Mouse (Mus musculus): ENCODE measurements at regions not wholly inside any gene's neighbourhood (a gene's known extent, or its start where the extent isn't known, plus 50 kb on each side); places are given as distances from the start of the nearest gene placed in this dataset.

- DNase-seq (ENCODE audit: low spot score in 2 of 2), result no peak
Measured at GRCm38 (mm10) chr4:84212004-84212403, 463.1 kb downstream of the Bnc2 start.

- no peak for DNase-seq (ENCODE audit: low spot score in 2 of 2)
Measured at GRCm38 (mm10) chr4:84214523-84214922, 460.6 kb downstream of the Bnc2 start.

GRCm38 (mm10) chr4:84218961-84219360 is 456.1 kb downstream of the Bnc2 start:
- DNase-seq (ENCODE audit: low spot score in 2 of 2), result no peak

- no peak for DNase-seq (ENCODE audit: low spot score in 2 of 2)
Measured at GRCm38 (mm10) chr4:84222057-84222717, 452.9 kb downstream of the Bnc2 start.

GRCm38 (mm10) chr4:84222805-84223335 is 452.2 kb downstream of the Bnc2 start:
- DNase-seq (ENCODE audit: low spot score in 2 of 2), result no peak

- no peak for DNase-seq (ENCODE audit: low spot score in 2 of 2)
Measured at GRCm38 (mm10) chr4:84224556-84224955, 450.5 kb downstream of the Bnc2 start.
